Mouse (Mus musculus) common myeloid progenitor, adult 5-6 weeks (primary cell): ENCODE results near the gene 6030468B19Rik. TPM values are rescaled to one million over a fixed set of nuclear protein-coding genes. Genes with fewer than 3 reads are reported as not detected.
"Not testable (repeated sequence)": the region's sequence is repeated elsewhere in the genome, so short reads cannot be mapped to it uniquely, and the experiment has no call there.

Source experiments
- ATAC-seq: replicated peaks from 2 replicates; pipeline ENCODE4 v1.8.0; 2016; ENCODE audit warnings: low read depth, mild to moderate bottlenecking, moderate TSS enrichment, inconsistent platforms; ENCODE audit not compliant: poor library complexity, severe bottlenecking
- total RNA-seq: library from RNA; stranded (forward); fragments of 200-1000, 187-1606 nt; gene quantifications from 2 replicates; pipeline ENCODE4 v1.2.3, GENCODE M21; 2017

Gene 6030468B19Rik
- total RNA-seq, 1 experiment from 2014 or later = 0.69 TPM

GRCm38 (mm10) chr11:117799174-117799573, 1.7 kb downstream of the 6030468B19Rik start:
- peak; percentile 13 for ATAC-seq

- ATAC-seq = no peak
Observed at GRCm38 (mm10) chr11:117800038-117800437, 2.6 kb downstream of the 6030468B19Rik start.

- ATAC-seq = no peak
Observed at GRCm38 (mm10) chr11:117801650-117802049, 4.2 kb downstream of the 6030468B19Rik start.

- ATAC-seq = no peak
Observed at GRCm38 (mm10) chr11:117803166-117803688, 5.8 kb downstream of the 6030468B19Rik start.

GRCm38 (mm10) chr11:117806781-117807180, 9.3 kb downstream of the 6030468B19Rik start:
- no peak for ATAC-seq

- ATAC-seq = peak; percentile 27
Observed at GRCm38 (mm10) chr11:117809407-117810311, 12.2 kb downstream of the 6030468B19Rik start, which contains the start of the genes Gm20708 and Syngr2. TSS of gene Gm20708 (plus strand) at chr11:117809668. TSS of gene Syngr2 (plus strand) at chr11:117809668.

GRCm38 (mm10) chr11:117810401-117811046, 13.1 kb downstream of the 6030468B19Rik start:
- peak; percentile 75 for ATAC-seq

- ATAC-seq = no peak
Observed at GRCm38 (mm10) chr11:117813867-117814266, 16.4 kb downstream of the 6030468B19Rik start.

GRCm38 (mm10) chr11:117814704-117815366, 17.4 kb downstream of the 6030468B19Rik start:
- no peak for ATAC-seq

GRCm38 (mm10) chr11:117815850-117816249, 18.4 kb downstream of the 6030468B19Rik start:
- not testable (repeated sequence) for ATAC-seq

- ATAC-seq = no peak
Observed at GRCm38 (mm10) chr11:117816389-117816996, 19.0 kb downstream of the 6030468B19Rik start.

GRCm38 (mm10) chr11:117819095-117819494, 21.6 kb downstream of the 6030468B19Rik start:
- ATAC-seq = no peak

GRCm38 (mm10) chr11:117820173-117820572, 22.7 kb downstream of the 6030468B19Rik start:
- no peak for ATAC-seq

GRCm38 (mm10) chr11:117821868-117822267, 24.4 kb downstream of the 6030468B19Rik start:
- ATAC-seq = no peak

- no peak for ATAC-seq
Observed at GRCm38 (mm10) chr11:117822728-117823241, 25.3 kb downstream of the 6030468B19Rik start.

- ATAC-seq = no peak
Observed at GRCm38 (mm10) chr11:117823411-117823810, 26.0 kb downstream of the 6030468B19Rik start.

GRCm38 (mm10) chr11:117824060-117824969, 26.9 kb downstream of the 6030468B19Rik start:
- ATAC-seq = peak; percentile 44

GRCm38 (mm10) chr11:117825333-117826101, 28.1 kb downstream of the 6030468B19Rik start, which contains the start of the genes Afmid and Tk1:
TSS of gene Afmid (plus strand) at chr11:117825924.
TSS of gene Tk1 (minus strand) at chr11:117826092.
- peak; percentile 36 for ATAC-seq
